Mouse (Mus musculus): ENCODE results near the gene Mthfd2. TPM values are rescaled to one million over a fixed set of nuclear protein-coding genes. Genes with fewer than 3 reads are reported as not detected.
A peak's percentile ranks its signal among the peaks of the same experiment; 100 is the strongest.

Mthfd2 gene
- polyA plus RNA-seq, 2 experiments = 44.4 to 67.7 TPM

- H3K9me3 ChIP-seq (ENCODE audit: control insufficient read depth, low read length) = no peaks in the 10 kb centered on the region
- H3K4me3 ChIP-seq (ENCODE audit: insufficient read depth in 1 of 2, low read depth in 2 of 2, low read length in 2 of 2) = no peak overlapping the region
- DNase-seq (ENCODE audit: low read depth in 3 of 3, low spot score in 3 of 3) (no peak), ATAC-seq (ENCODE audit: insufficient read depth) (no peak)
- no peaks in the 10 kb centered on the region for H3K27me3 ChIP-seq (ENCODE audit: control insufficient read depth, insufficient read depth, low read length)
- peaks cover 66% of the 10 kb centered on the region for H3K36me3 ChIP-seq (replicated peaks; ENCODE audit: control insufficient read depth, insufficient read depth, low read depth)
- peak overlapping the region; percentile 46 for H3K27ac ChIP-seq
- H3K4me2 ChIP-seq (ENCODE audit: low read depth) = 0 out of 2 replicates have a peak overlapping the region, but pooled peaks have one; percentile 11
- H3K4me1 ChIP-seq (replicated peaks; ENCODE audit: control insufficient read depth in 2 of 2, insufficient read depth in 2 of 2, low read length in 1 of 2) = peaks cover 33% of the 10 kb centered on the region in 2 experiments
- 76% methylated on average over 9 of the region's 9 CpGs for WGBS (ENCODE audit: insufficient replicate concordance)
- no peak for TF ChIP-seq CTCF (IDR thresholded peaks at IDR 0.05; ENCODE audit: low read depth)
- no peak for TF ChIP-seq EP300 (IDR thresholded peaks at IDR 0.05; ENCODE audit: low read depth)
- H3K9ac ChIP-seq (replicated peaks) = no peak overlapping the region
These were observed 29.4 kb upstream of the Mthfd2 start for GRCm38 (mm10) chr6:83354856-83355781.

- Histone ChIP-seq H3K36me3 (replicated peaks; ENCODE audit: control insufficient read depth, insufficient read depth, low read depth) (peaks cover 46% of the 10 kb centered on the region), H3K27me3 (ENCODE audit: control insufficient read depth, insufficient read depth, low read length) (no peaks in the 10 kb centered on the region), H3K4me3 (ENCODE audit: insufficient read depth in 1 of 2, low read depth in 2 of 2, low read length in 2 of 2) (peak overlapping the region; percentile 56 to 81), H3K27ac (peak overlapping the region; percentile 95), H3K9ac (replicated peaks) (peak overlapping the region; percentile 99), H3K9me3 (ENCODE audit: control insufficient read depth, low read length) (no peaks in the 10 kb centered on the region), H3K4me1 (replicated peaks; ENCODE audit: control insufficient read depth in 2 of 2, insufficient read depth in 2 of 2, low read length in 1 of 2) (peaks cover 36 to 43% of the 10 kb centered on the region in 2 experiments), H3K4me2 (ENCODE audit: low read depth) (peak overlapping the region; percentile 89)
- DNase-seq (ENCODE audit: low read depth in 3 of 3, low spot score in 3 of 3) = no peak
- TF ChIP-seq EP300 (IDR thresholded peaks at IDR 0.05; ENCODE audit: low read depth) (no peak), CTCF (IDR thresholded peaks at IDR 0.05; ENCODE audit: low read depth) (no peak)
- WGBS (ENCODE audit: insufficient replicate concordance) = 88% methylated on average over 24 of the region's 24 CpGs
- no peak for ATAC-seq (ENCODE audit: insufficient read depth)
These were observed 27.1 kb upstream of the Mthfd2 start for GRCm38 (mm10) chr6:83352666-83353410.

GRCm38 (mm10) chr6:83351490-83352160 is 25.9 kb upstream of the Mthfd2 start:
- Histone ChIP-seq H3K27me3 (ENCODE audit: control insufficient read depth, insufficient read depth, low read length) (no peaks in the 10 kb centered on the region), H3K4me3 (ENCODE audit: insufficient read depth in 1 of 2, low read depth in 2 of 2, low read length in 2 of 2) (peak overlapping the region; percentile 56 to 81), H3K9me3 (ENCODE audit: control insufficient read depth, low read length) (no peaks in the 10 kb centered on the region), H3K9ac (replicated peaks) (peak overlapping the region; percentile 99), H3K27ac (peak overlapping the region; percentile 95), H3K4me2 (ENCODE audit: low read depth) (peak overlapping the region; percentile 89), H3K36me3 (replicated peaks; ENCODE audit: control insufficient read depth, insufficient read depth, low read depth) (peaks cover 34% of the 10 kb centered on the region), H3K4me1 (replicated peaks; ENCODE audit: control insufficient read depth in 2 of 2, insufficient read depth in 2 of 2, low read length in 1 of 2) (peaks cover 34 to 40% of the 10 kb centered on the region in 2 experiments)
- TF ChIP-seq EP300 (IDR thresholded peaks at IDR 0.05; ENCODE audit: low read depth) (peak; percentile 95), CTCF (IDR thresholded peaks at IDR 0.05; ENCODE audit: low read depth) (no peak)
- ATAC-seq (ENCODE audit: insufficient read depth) (peak; percentile 92), DNase-seq (ENCODE audit: low read depth in 3 of 3, low spot score in 3 of 3) (peak; percentile 94 to 95 (median 95))
- 12% methylated on average over 7 of the region's 7 CpGs for WGBS (ENCODE audit: insufficient replicate concordance)

GRCm38 (mm10) chr6:83350851-83351405 is 25.2 kb upstream of the Mthfd2 start:
- DNase-seq (ENCODE audit: low read depth in 3 of 3, low spot score in 3 of 3) (no peak), ATAC-seq (ENCODE audit: insufficient read depth) (no peak)
- Histone ChIP-seq H3K27me3 (ENCODE audit: control insufficient read depth, insufficient read depth, low read length) (no peaks in the 10 kb centered on the region), H3K4me2 (ENCODE audit: low read depth) (peak overlapping the region; percentile 89), H3K4me3 (ENCODE audit: insufficient read depth in 1 of 2, low read depth in 2 of 2, low read length in 2 of 2) (peak overlapping the region; percentile 81 to 95), H3K27ac (peak overlapping the region; percentile 95), H3K9me3 (ENCODE audit: control insufficient read depth, low read length) (no peaks in the 10 kb centered on the region), H3K9ac (replicated peaks) (peak overlapping the region; percentile 99), H3K36me3 (replicated peaks; ENCODE audit: control insufficient read depth, insufficient read depth, low read depth) (peaks cover 34% of the 10 kb centered on the region), H3K4me1 (replicated peaks; ENCODE audit: control insufficient read depth in 2 of 2, insufficient read depth in 2 of 2, low read length in 1 of 2) (peaks cover 30 to 40% of the 10 kb centered on the region in 2 experiments)
- TF ChIP-seq CTCF (IDR thresholded peaks at IDR 0.05; ENCODE audit: low read depth) (0 out of 2 replicates have a peak, but pooled peaks have one; percentile 6), EP300 (IDR thresholded peaks at IDR 0.05; ENCODE audit: low read depth) (no peak)
- WGBS (ENCODE audit: insufficient replicate concordance) = 65% methylated on average over 16 of the region's 16 CpGs

All from liver, embryonic 14.5 days (tissue).